Mouse (Mus musculus): ENCODE measurements around the gene Syncrip. TPM values are rescaled to one million over a fixed set of nuclear protein-coding genes. Genes with fewer than 3 reads are reported as not detected.

Gene Syncrip
- polyA plus RNA-seq, 1 experiment = 33.6 TPM

Other genes with a start within 250 kb of the Syncrip start
- gene Nt5e, start 155.4 kb downstream of the Syncrip start, polyA plus RNA-seq (2012; rRNA removed) = 7.5 and 8.5 TPM in 2 replicates
- gene Snx14, start 43.6 kb downstream of the Syncrip start, polyA plus RNA-seq (2012; rRNA removed) = 46.2 and 53.4 TPM in 2 replicates
- gene Gm20537, start 26.0 kb downstream of the Syncrip start, polyA plus RNA-seq (2012; rRNA removed) = 0.38 and 0.40 TPM in 2 replicates
- gene Zfp949, start 65.4 kb upstream of the Syncrip start, polyA plus RNA-seq (2012; rRNA removed) = 16.4 and 19.2 TPM in 2 replicates
- 0.78 and 1.2 TPM in 2 replicates for gene Trim43a, start 98.3 kb upstream of the Syncrip start, polyA plus RNA-seq (2012; rRNA removed)
- gene Mthfsl, start 237.7 kb upstream of the Syncrip start, polyA plus RNA-seq (2012; rRNA removed) = 38.5 and 41.0 TPM in 2 replicates
- gene Bcl2a1d, start 249.3 kb upstream of the Syncrip start, polyA plus RNA-seq (2012; rRNA removed) = 0.12 and 0.17 TPM in 2 replicates